Comparison of ENCODE assay signal across 8 mouse cellular contexts in the genomic region with DNA sequence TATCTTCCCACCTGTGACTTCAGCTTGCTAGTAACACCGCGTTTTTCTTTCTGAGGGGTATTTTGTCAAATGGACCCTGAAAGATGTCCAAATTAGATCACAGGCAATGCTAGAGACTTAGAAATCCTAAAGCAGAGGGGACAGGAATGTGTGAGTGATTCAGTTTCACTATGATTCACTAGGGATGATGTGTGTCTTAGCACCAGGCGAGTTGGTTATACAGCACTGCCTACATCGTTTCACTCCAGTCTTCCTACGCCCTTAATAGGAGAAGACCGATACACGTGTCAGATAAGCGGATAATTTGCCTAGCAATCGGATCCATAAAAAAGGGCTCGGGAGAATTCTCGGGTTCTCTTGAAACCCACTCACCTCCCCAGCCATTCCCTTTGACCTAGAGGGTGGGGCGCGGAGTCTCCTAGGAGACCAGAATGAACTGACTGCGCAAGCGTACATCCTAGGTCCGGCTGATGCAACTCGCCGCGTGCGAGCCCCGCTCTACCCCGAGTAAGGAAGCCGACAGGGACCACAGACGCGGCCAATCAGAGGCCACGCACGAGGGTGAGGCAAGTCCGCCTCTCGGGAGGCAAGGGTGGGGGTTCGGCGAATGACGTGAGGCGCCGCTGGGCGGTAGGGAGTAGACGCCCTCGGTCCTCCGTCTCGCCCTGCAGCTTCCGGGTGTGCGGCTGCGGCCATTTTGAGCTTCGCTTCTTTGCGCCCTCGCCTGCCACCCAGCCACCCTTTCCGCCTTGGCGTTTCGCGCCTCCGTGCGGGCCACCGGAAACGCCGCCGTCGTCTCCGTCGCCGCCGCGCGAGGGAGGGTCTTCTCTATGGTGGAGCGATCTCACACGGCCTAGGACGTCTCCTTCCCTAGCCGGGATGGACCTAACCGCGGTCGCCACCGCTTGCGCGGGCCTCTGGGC. TPM values are rescaled to one million over a fixed set of nuclear protein-coding genes. Genes with fewer than 3 reads are reported as not detected.
A peak's percentile ranks its signal among the peaks of the same experiment; 100 is the strongest.
DNase-seq lines count a peak whose midpoint lies in the region; ATAC-seq lines count a peak whose summit lies in the region.

A gene (plus strand): TSS at position 506 of the 923 bp plus-strand sequence.

- peaks cover 20% of the 10 kb centered on the region for H3K4me1 ChIP-seq in hindbrain, embryonic 11.5 days (replicated peaks; ENCODE audit: control insufficient read depth, insufficient read depth, low read length)

- H3K9ac ChIP-seq in hindbrain, embryonic 11.5 days (ENCODE audit: low read depth, low read length): peak within 1 kb of the TSS; percentile 98

- H3K4me2 ChIP-seq in hindbrain, embryonic 11.5 days (replicated peaks; ENCODE audit: low read depth, low read length): peak within 1 kb of the TSS; percentile 98

- peak within 1 kb of the TSS; percentile 98 for H3K4me3 ChIP-seq in hindbrain, embryonic 11.5 days (ENCODE audit: low read depth, low read length)

- no peaks in the 10 kb centered on the region for H3K9me3 ChIP-seq in hindbrain, embryonic 11.5 days (ENCODE audit: control insufficient read depth, low read length)

- peak within 1 kb of the TSS; percentile 95 for H3K27ac ChIP-seq in hindbrain, embryonic 11.5 days (ENCODE audit: low read depth, low read length)

- H3K36me3 ChIP-seq in hindbrain, embryonic 11.5 days (ENCODE audit: control insufficient read depth, insufficient read depth, low read length): no peaks in the 10 kb centered on the region

- DNase-seq in Muller cell, postnatal 12 days (ENCODE audit: inconsistent ontology term): peak; percentile 99
- peak; percentile 100 for DNase-seq in cerebellum, adult 9-11 months
- DNase-seq in frontal cortex, adult 2 months (ENCODE audit: extremely low spot score in 1 of 2, low spot score in 1 of 2): peak; percentile 99 to 100
- peak; percentile 97 for DNase-seq in hindbrain, embryonic 11.5 days (ENCODE audit: low spot score)
- peak; percentile 97 to 98 for DNase-seq in layer of hippocampus, postnatal 10 days (ENCODE audit: low spot score in 2 of 2)
- DNase-seq in lung, postnatal 10 days: peak; percentile 99
- peak; percentile 98 for DNase-seq in ovary, postnatal 36 days (ENCODE audit: low spot score)
- DNase-seq in thymus, postnatal 25 days: peak; percentile 97

- peak; percentile 100 for ATAC-seq in hindbrain, embryonic 11.5 days (ENCODE audit: low FRiP score)

- no peaks in the 10 kb centered on the region for H3K27me3 ChIP-seq in hindbrain, embryonic 11.5 days (ENCODE audit: control insufficient read depth, insufficient read depth, low read length)

- WGBS in hindbrain, embryonic 11.5 days: 1% methylated on average over 70 of the region's 72 CpGs

RNA-seq across cellular contexts. Expression of the gene that starts here (rescaled TPM):
- polyA plus RNA-seq in frontal cortex, adult 2 months (2012; rRNA removed): 26.3 and 27.2 TPM in 2 replicates
- 37.8 and 48.7 TPM in 2 replicates for polyA plus RNA-seq in hindbrain, embryonic 11.5 days (2014; fragmentation: Nextera tagmentation; extraction: Ambion mirVana)
- total RNA-seq in layer of hippocampus, postnatal 10 days (2021): 10 to 100 TPM; 44.5 to 45.0 TPM

Comparison
In these comparisons a context has a peak if more than half of its experiments do, and no peak if none do; other contexts are left out.
1. Peak in every context shown above with its lines: DNase-seq, ATAC-seq, H3K4me3 ChIP-seq and H3K27ac ChIP-seq.